Comparison of ENCODE assay signal across 13 mouse cellular contexts in genomic region chr15:62457051-62457664, GRCm38 (mm10).
A peak's percentile ranks its signal among the peaks of the same experiment; 100 is the strongest.
DNase-seq lines count a peak whose midpoint lies in the region; ATAC-seq and TF ChIP-seq lines count a peak whose summit lies in the region.
"Had no signal": no experiment of that assay in that cellular context is flagged by ENCODE, and none has a peak within 500 bp of the region (broad histone marks: within the 10 kb centered on the region; RNA-seq: fewer than 3 reads in every experiment).

No protein-coding gene starts in this region.

- no peak for TF ChIP-seq POLR2A in lung, adult 2 months (IDR thresholded peaks at IDR 0.05; ENCODE audit: borderline replicate concordance, extremely low read depth, low read depth, low read length)

- no peak for TF ChIP-seq CTCF in lung, adult 2 months (IDR thresholded peaks at IDR 0.05; ENCODE audit: insufficient read depth, low read length)

- H3K36me3 ChIP-seq in hindbrain, embryonic 16.5 days (ENCODE audit: control insufficient read depth, insufficient read depth, low read length): no peaks in the 10 kb centered on the region
- no peaks in the 10 kb centered on the region for H3K36me3 ChIP-seq in neural tube, embryonic 15.5 days
- H3K36me3 ChIP-seq: forebrain, embryonic 12.5 days had no signal

- H3K9ac ChIP-seq in hindbrain, embryonic 16.5 days (ENCODE audit: low read depth, low read length): no peak overlapping the region
- no peak overlapping the region for H3K9ac ChIP-seq in neural tube, embryonic 15.5 days (replicated peaks)
- H3K9ac ChIP-seq: forebrain, embryonic 12.5 days; liver, embryonic 14.5 days had no signal

- H3K4me2 ChIP-seq in hindbrain, embryonic 16.5 days (ENCODE audit: low read length): no peak overlapping the region
- H3K4me2 ChIP-seq in neural tube, embryonic 15.5 days: no peak overlapping the region
- H3K4me2 ChIP-seq: forebrain, embryonic 12.5 days had no signal

- ATAC-seq in hindbrain, embryonic 16.5 days: no peak
- ATAC-seq in neural tube, embryonic 15.5 days (ENCODE audit: low FRiP score): no peak

- H3K4me3 ChIP-seq in lung, adult 2 months (replicated peaks; ENCODE audit: extremely low read depth, low read depth, low read length): no peak overlapping the region
- H3K4me3 ChIP-seq in hindbrain, embryonic 16.5 days (ENCODE audit: low read length): no peak overlapping the region
- no peak overlapping the region for H3K4me3 ChIP-seq in neural tube, embryonic 15.5 days (replicated peaks)
- H3K4me3 ChIP-seq: forebrain, embryonic 12.5 days had no signal

- peak; percentile 17 for DNase-seq in lung, postnatal 36 days
- DNase-seq in lung, adult 2 months: no peak
- peak; percentile 28 for DNase-seq in R1 (ENCODE audit: low read depth, low spot score)
- peak; percentile 77 for DNase-seq in naive thymus-derived CD4-positive, alpha-beta T cell, adult 2 months (ENCODE audit: low read depth)
- DNase-seq in thymus, postnatal 36 days: peak; percentile 49 to 60
- DNase-seq in adrenal gland, postnatal 25 days: no peak
- DNase-seq: cerebellum, adult 18-20 months; heart, postnatal 4 days had no signal

- H3K4me1 ChIP-seq in lung, adult 2 months (ENCODE audit: control insufficient read depth, insufficient read depth, low read length): no peaks in the 10 kb centered on the region
- H3K4me1 ChIP-seq in hindbrain, embryonic 16.5 days (ENCODE audit: control insufficient read depth, insufficient read depth, low read depth, low read length): no peaks in the 10 kb centered on the region
- no peaks in the 10 kb centered on the region for H3K4me1 ChIP-seq in neural tube, embryonic 15.5 days
- H3K4me1 ChIP-seq: forebrain, embryonic 12.5 days had no signal

- H3K27me3 ChIP-seq in hindbrain, embryonic 16.5 days (replicated peaks; ENCODE audit: control insufficient read depth, insufficient read depth, low read length): no peaks in the 10 kb centered on the region
- H3K27me3 ChIP-seq in neural tube, embryonic 15.5 days (replicated peaks): no peaks in the 10 kb centered on the region
- H3K27me3 ChIP-seq: forebrain, embryonic 12.5 days had no signal

- no peak overlapping the region for H3K27ac ChIP-seq in hindbrain, embryonic 16.5 days (ENCODE audit: low read depth, low read length)
- H3K27ac ChIP-seq in neural tube, embryonic 15.5 days (replicated peaks): no peak overlapping the region
- H3K27ac ChIP-seq: forebrain, embryonic 12.5 days; liver, embryonic 14.5 days; macrophage had no signal

- 68% methylated on average over 4 of the region's 4 CpGs for WGBS in lung, adult 2 months
- 78% methylated on average over 4 of the region's 4 CpGs for WGBS in hindbrain, embryonic 16.5 days
- 71% methylated on average over 4 of the region's 4 CpGs for WGBS in neural tube, embryonic 15.5 days

- no peaks in the 10 kb centered on the region for H3K9me3 ChIP-seq in hindbrain, embryonic 16.5 days (ENCODE audit: control insufficient read depth, low read length)
- H3K9me3 ChIP-seq in neural tube, embryonic 15.5 days (replicated peaks): no peaks in the 10 kb centered on the region
- H3K9me3 ChIP-seq: forebrain, embryonic 12.5 days had no signal

Comparison
In these comparisons a context has a peak if more than half of its experiments do, and no peak if none do; other contexts are left out.
1. DNase-seq: peak in lung, postnatal 36 days (single experiment), R1 (single experiment), naive thymus-derived CD4-positive, alpha-beta T cell, adult 2 months (single experiment) and thymus, postnatal 36 days (2 of 2); none in lung, adult 2 months (single experiment) and adrenal gland, postnatal 25 days (single experiment).